Mouse (Mus musculus): ENCODE measurements around the gene Supt4a. TPM values are rescaled to one million over a fixed set of nuclear protein-coding genes. Genes with fewer than 3 reads are reported as not detected.

Gene Supt4a
- polyA plus RNA-seq, 1 experiment: 15.5 TPM

- Histone ChIP-seq H3K36me3 (replicated peaks; ENCODE audit: low read length) (peaks cover 23% of the 10 kb centered on the region), H3K27me3 (replicated peaks) (peaks cover 2% of the 10 kb centered on the region), H3K4me1 (peaks cover 57% of the 10 kb centered on the region), H3K4me3 (replicated peaks) (no peak overlapping the region), H3K9me3 (peaks cover 13% of the 10 kb centered on the region)
- TF ChIP-seq FLI1 (IDR thresholded peaks at IDR 0.05; ENCODE audit: low read length): no peak
- no peak for TF ChIP-seq GATA1 (IDR thresholded peaks at IDR 0.05; ENCODE audit: borderline replicate concordance, low read length)
Observed at GRCm38 (mm10) chr11:87722168-87722567, 15.2 kb upstream of the Supt4a start.

GRCm38 (mm10) chr11:87722891-87723290 lies 14.5 kb upstream of the Supt4a start:
- no peak overlapping the region for H3K4me3 ChIP-seq (replicated peaks)
- TF ChIP-seq GATA1 (IDR thresholded peaks at IDR 0.05; ENCODE audit: borderline replicate concordance, low read length) (no peak), FLI1 (IDR thresholded peaks at IDR 0.05; ENCODE audit: low read length) (no peak)
- H3K36me3 ChIP-seq (replicated peaks; ENCODE audit: low read length): peaks cover 27% of the 10 kb centered on the region
- H3K27me3 ChIP-seq (replicated peaks): peaks cover 2% of the 10 kb centered on the region
- H3K9me3 ChIP-seq: peaks cover 13% of the 10 kb centered on the region
- peaks cover 62% of the 10 kb centered on the region for H3K4me1 ChIP-seq

GRCm38 (mm10) chr11:87725515-87725914 lies 11.8 kb upstream of the Supt4a start:
- H3K27me3 ChIP-seq (replicated peaks): no peaks in the 10 kb centered on the region
- peaks cover 6% of the 10 kb centered on the region; the same call in 1 of the 2 replicates for H3K9me3 ChIP-seq
- H3K36me3 ChIP-seq (replicated peaks; ENCODE audit: low read length): peaks cover 28% of the 10 kb centered on the region
- H3K4me1 ChIP-seq: peaks cover 74% of the 10 kb centered on the region
- TF ChIP-seq GATA1 (IDR thresholded peaks at IDR 0.05; ENCODE audit: borderline replicate concordance, low read length): no peak
- no peak for TF ChIP-seq FLI1 (IDR thresholded peaks at IDR 0.05; ENCODE audit: low read length)
- H3K4me3 ChIP-seq (replicated peaks): peak overlapping the region; percentile 87

- Histone ChIP-seq H3K9me3 (peaks cover 6% of the 10 kb centered on the region; the same call in 1 of the 2 replicates), H3K36me3 (replicated peaks; ENCODE audit: low read length) (peaks cover 31% of the 10 kb centered on the region), H3K4me3 (replicated peaks) (peak overlapping the region; percentile 87), H3K4me1 (peaks cover 76% of the 10 kb centered on the region), H3K27me3 (replicated peaks) (no peaks in the 10 kb centered on the region)
- no peak for TF ChIP-seq FLI1 (IDR thresholded peaks at IDR 0.05; ENCODE audit: low read length)
- no peak for TF ChIP-seq GATA1 (IDR thresholded peaks at IDR 0.05; ENCODE audit: borderline replicate concordance, low read length)
Observed at GRCm38 (mm10) chr11:87725964-87726562, 11.3 kb upstream of the Supt4a start.

- no peaks in the 10 kb centered on the region for H3K27me3 ChIP-seq (replicated peaks)
- H3K36me3 ChIP-seq (replicated peaks; ENCODE audit: low read length): peaks cover 40% of the 10 kb centered on the region
- TF ChIP-seq GATA1 (IDR thresholded peaks at IDR 0.05; ENCODE audit: borderline replicate concordance, low read length) (no peak), FLI1 (IDR thresholded peaks at IDR 0.05; ENCODE audit: low read length) (no peak)
- peaks cover 83% of the 10 kb centered on the region for H3K4me1 ChIP-seq
- H3K4me3 ChIP-seq (replicated peaks): peak overlapping the region; percentile 56
- H3K9me3 ChIP-seq: peaks cover 6% of the 10 kb centered on the region; the same call in 1 of the 2 replicates
Observed at GRCm38 (mm10) chr11:87727021-87727420, 10.3 kb upstream of the Supt4a start.

GRCm38 (mm10) chr11:87727471-87727870 lies 9.9 kb upstream of the Supt4a start:
- Histone ChIP-seq H3K4me3 (replicated peaks) (no peak overlapping the region), H3K27me3 (replicated peaks) (no peaks in the 10 kb centered on the region), H3K36me3 (replicated peaks; ENCODE audit: low read length) (peaks cover 43% of the 10 kb centered on the region), H3K4me1 (peaks cover 83% of the 10 kb centered on the region), H3K9me3 (peaks cover 6% of the 10 kb centered on the region; the same call in 1 of the 2 replicates)
- TF ChIP-seq GATA1 (IDR thresholded peaks at IDR 0.05; ENCODE audit: borderline replicate concordance, low read length) (no peak), FLI1 (IDR thresholded peaks at IDR 0.05; ENCODE audit: low read length) (no peak)

GRCm38 (mm10) chr11:87728850-87729592 lies 8.3 kb upstream of the Supt4a start:
- Histone ChIP-seq H3K36me3 (replicated peaks; ENCODE audit: low read length) (peaks cover 33% of the 10 kb centered on the region), H3K4me1 (peaks cover 82% of the 10 kb centered on the region), H3K27me3 (replicated peaks) (no peaks in the 10 kb centered on the region), H3K9me3 (no peaks in the 10 kb centered on the region), H3K4me3 (replicated peaks) (no peak overlapping the region)
- TF ChIP-seq FLI1 (IDR thresholded peaks at IDR 0.05; ENCODE audit: low read length): no peak
- TF ChIP-seq GATA1 (IDR thresholded peaks at IDR 0.05; ENCODE audit: borderline replicate concordance, low read length): no peak

GRCm38 (mm10) chr11:87729593-87730185 lies 7.7 kb upstream of the Supt4a start:
- peaks cover 32% of the 10 kb centered on the region for H3K36me3 ChIP-seq (replicated peaks; ENCODE audit: low read length)
- no peak for TF ChIP-seq FLI1 (IDR thresholded peaks at IDR 0.05; ENCODE audit: low read length)
- TF ChIP-seq GATA1 (IDR thresholded peaks at IDR 0.05; ENCODE audit: borderline replicate concordance, low read length): no peak
- H3K4me1 ChIP-seq: peaks cover 82% of the 10 kb centered on the region
- no peaks in the 10 kb centered on the region for H3K27me3 ChIP-seq (replicated peaks)
- no peak overlapping the region for H3K4me3 ChIP-seq (replicated peaks)
- no peaks in the 10 kb centered on the region for H3K9me3 ChIP-seq

GRCm38 (mm10) chr11:87730652-87731310 lies 6.6 kb upstream of the Supt4a start:
- Histone ChIP-seq H3K4me1 (peaks cover 82% of the 10 kb centered on the region), H3K9me3 (no peaks in the 10 kb centered on the region), H3K36me3 (replicated peaks; ENCODE audit: low read length) (peaks cover 32% of the 10 kb centered on the region), H3K4me3 (replicated peaks) (no peak overlapping the region), H3K27me3 (replicated peaks) (no peaks in the 10 kb centered on the region)
- TF ChIP-seq FLI1 (IDR thresholded peaks at IDR 0.05; ENCODE audit: low read length) (no peak), GATA1 (IDR thresholded peaks at IDR 0.05; ENCODE audit: borderline replicate concordance, low read length) (no peak)

Measured in megakaryocyte, embryonic 14.5 days (primary cell).